Mouse (Mus musculus) small intestine, adult 2 months (tissue): ENCODE measurements around the gene Usp7.

Experiments used
- CTCF ChIP-seq: fragments of 200-500 bp; IDR thresholded peaks from 2 replicates; pipeline ENCODE4 v1.5.1; 2012; ENCODE audit warnings: low read depth, mild to moderate bottlenecking, control low read depth, inconsistent platforms, low read length, moderate library complexity, mixed read lengths; ENCODE audit not compliant: insufficient replicate concordance, insufficient read length; ENCODE audit errors: extremely low read depth
- POLR2A ChIP-seq: fragments of 200-500 bp; IDR thresholded peaks from 2 replicates; pipeline ENCODE4 v1.6.1; 2012; ENCODE audit warnings: low read depth, mild to moderate bottlenecking, control low read depth, inconsistent platforms, low read length, moderate library complexity

- TF ChIP-seq POLR2A (no peak), CTCF (no peak)
These were observed 23.5 kb downstream of the Usp7 start for GRCm38 (mm10) chr16:8768588-8768987.
